Mouse (Mus musculus) CH12.LX (cell line): ENCODE results near the gene Clic4. TPM values are rescaled to one million over a fixed set of nuclear protein-coding genes. Genes with fewer than 3 reads are reported as not detected.

Source experiments
- DNase-seq: peaks from one replicate; pipeline ENCODE4 v3.0.0-alpha.2; 2013; ENCODE audit errors: extremely low read depth
- H3K27ac ChIP-seq: 2 replicates; pipeline ENCODE4 v1.5.1; 2012; ENCODE audit warnings: low read depth, mild to moderate bottlenecking, control low read depth, moderate library complexity; ENCODE audit not compliant: insufficient read depth
- H3K27me3 ChIP-seq: replicated peaks from 2 replicates; pipeline ENCODE3; 2012; ENCODE audit warnings: inconsistent platforms
- H3K36me3 ChIP-seq, 2 experiments: replicated peaks in 1 of 2; 2 replicates each; pipeline versions ENCODE3 to v1.6.1; 2012; ENCODE audit warnings: inconsistent platforms in 1 of 2, low read length in 1 of 2, mild to moderate bottlenecking in 1 of 2, mixed read lengths in 1 of 2, moderate library complexity in 1 of 2; ENCODE audit not compliant: control insufficient read depth in 1 of 2, insufficient read depth in 1 of 2
- H3K4me1 ChIP-seq, 2 experiments: 2 replicates each; pipeline ENCODE4 v1.6.1; 2012; ENCODE audit warnings: inconsistent platforms in 1 of 2, moderate library complexity in 1 of 2; ENCODE audit not compliant: insufficient read depth in 2 of 2, control insufficient read depth in 1 of 2
- H3K4me2 ChIP-seq: 2 replicates; pipeline ENCODE4 v1.6.1; 2012; ENCODE audit warnings: low read depth, mild to moderate bottlenecking, control low read depth; ENCODE audit not compliant: poor library complexity, insufficient read depth, severe bottlenecking
- H3K4me3 ChIP-seq, 3 experiments: fragments of 150-350 bp in 1 of 3; sonication (generic) in 1 of 3; replicated peaks in 1 of 3; 2 replicates each; pipeline versions ENCODE3 to v1.5.1; 2011 to 2012; ENCODE audit warnings: low read depth in 2 of 3, low read length in 2 of 3, mild to moderate bottlenecking in 2 of 3, moderate library complexity in 2 of 3, control low read depth in 1 of 3, improper control_type of control experiment in 1 of 3, inconsistent platforms in 1 of 3, mixed read lengths in 1 of 3; ENCODE audit not compliant: poor library complexity in 1 of 3
- H3K79me2 ChIP-seq: replicated peaks from 2 replicates; pipeline ENCODE4 v1.6.1; 2012; ENCODE audit warnings: mild to moderate bottlenecking, moderate library complexity; ENCODE audit not compliant: control insufficient read depth, poor library complexity, insufficient read depth, severe bottlenecking; ENCODE audit errors: extremely low read depth
- H3K9ac ChIP-seq: 2 replicates; pipeline ENCODE4 v1.6.1; 2012; ENCODE audit warnings: low read depth, mild to moderate bottlenecking, control low read depth, moderate library complexity; ENCODE audit not compliant: insufficient read depth
- H3K9me3 ChIP-seq: replicated peaks from 2 replicates; pipeline ENCODE3; 2012; ENCODE audit warnings: low read length, inconsistent platforms, mixed read lengths
- BHLHE40 ChIP-seq: IDR thresholded peaks from 2 replicates; pipeline ENCODE4 v1.6.1; 2011; ENCODE audit warnings: mild to moderate bottlenecking, low read depth, low read length, improper control_type of control experiment
- CHD1 ChIP-seq: IDR thresholded peaks from 2 replicates; pipeline ENCODE4 v1.6.1; 2012; ENCODE audit warnings: low read depth, low read length, improper control_type of control experiment, inconsistent platforms
- CHD2 ChIP-seq: IDR thresholded peaks from 2 replicates; pipeline ENCODE4 v1.6.1; 2011; ENCODE audit warnings: low read length, improper control_type of control experiment
- CTCF ChIP-seq, 2 experiments: IDR thresholded peaks in 1 of 2; conservative IDR thresholded peaks in 1 of 2; 2 replicates each; pipeline ENCODE4 v1.5.1; 2011 to 2012; ENCODE audit warnings: low read depth in 2 of 2, low read length in 2 of 2, improper control_type of control experiment in 1 of 2, inconsistent platforms in 1 of 2, mild to moderate bottlenecking in 1 of 2, moderate library complexity in 1 of 2
- E2F4 ChIP-seq: IDR thresholded peaks from 2 replicates; pipeline ENCODE4 v1.6.1; 2011; ENCODE audit warnings: low read depth, low read length, improper control_type of control experiment; ENCODE audit not compliant: insufficient replicate concordance
- ELF1 ChIP-seq: IDR thresholded peaks from 2 replicates; pipeline ENCODE4 v1.6.1; 2014; ENCODE audit warnings: low read depth, mild to moderate bottlenecking, inconsistent platforms, low read length, improper control_type of control experiment
- EP300 ChIP-seq: IDR thresholded peaks from 2 replicates; pipeline ENCODE4 v1.6.1; 2011; ENCODE audit warnings: low read length, improper control_type of control experiment
- ETS1 ChIP-seq: conservative IDR thresholded peaks from 2 replicates; pipeline ENCODE4 v1.6.1; 2012; ENCODE audit warnings: low read depth, mild to moderate bottlenecking, inconsistent platforms, low read length, improper control_type of control experiment, moderate library complexity
- GABPA ChIP-seq: IDR thresholded peaks from 2 replicates; pipeline ENCODE4 v1.6.1; 2012; ENCODE audit warnings: low read depth, low read length, improper control_type of control experiment, inconsistent platforms; ENCODE audit not compliant: insufficient replicate concordance
- HCFC1 ChIP-seq: IDR thresholded peaks from 2 replicates; pipeline ENCODE4 v1.6.1; 2012; ENCODE audit warnings: low read depth, mild to moderate bottlenecking, inconsistent platforms, low read length, improper control_type of control experiment
- JUND ChIP-seq: conservative IDR thresholded peaks from 2 replicates; pipeline ENCODE4 v1.6.1; 2011; ENCODE audit warnings: low read depth, low read length, improper control_type of control experiment
- KAT2A ChIP-seq: IDR thresholded peaks from 2 replicates; pipeline ENCODE4 v1.6.1; 2012; ENCODE audit warnings: low read length, improper control_type of control experiment, inconsistent platforms; ENCODE audit not compliant: insufficient replicate concordance
- MAX ChIP-seq: IDR thresholded peaks from 2 replicates; pipeline ENCODE4 v1.6.1; 2011; ENCODE audit warnings: low read length, improper control_type of control experiment
- MAZ ChIP-seq: IDR thresholded peaks from 2 replicates; pipeline ENCODE4 v1.6.1; 2012; ENCODE audit warnings: low read depth, mild to moderate bottlenecking, inconsistent platforms, low read length, improper control_type of control experiment, moderate library complexity
- MEF2A ChIP-seq: IDR thresholded peaks from 2 replicates; pipeline ENCODE4 v1.6.1; 2014; ENCODE audit warnings: low read depth, mild to moderate bottlenecking, inconsistent platforms, low read length, improper control_type of control experiment, borderline replicate concordance
- NELFE ChIP-seq: IDR thresholded peaks from 2 replicates; pipeline ENCODE4 v1.6.1; 2011; ENCODE audit warnings: low read depth, low read length, improper control_type of control experiment
- NRF1 ChIP-seq: IDR thresholded peaks from 2 replicates; pipeline ENCODE4 v1.6.1; 2014; ENCODE audit warnings: low read depth, mild to moderate bottlenecking, inconsistent platforms, low read length, improper control_type of control experiment, moderate library complexity
- POLR2A ChIP-seq: IDR thresholded peaks from 2 replicates; pipeline ENCODE4 v1.6.1; 2011; ENCODE audit warnings: low read depth, mild to moderate bottlenecking, improper control_type of control experiment, low read length
- POLR2AphosphoS2 ChIP-seq: IDR thresholded peaks from 2 replicates; pipeline ENCODE4 v1.6.1; 2011; ENCODE audit warnings: low read depth, low read length, improper control_type of control experiment
- RAD21 ChIP-seq: IDR thresholded peaks from 2 replicates; pipeline ENCODE4 v1.6.1; 2011; ENCODE audit warnings: low read depth, mild to moderate bottlenecking, low read length, improper control_type of control experiment, moderate library complexity
- SIN3A ChIP-seq: IDR thresholded peaks from 2 replicates; pipeline ENCODE4 v1.6.1; 2012; ENCODE audit warnings: low read length, improper control_type of control experiment, inconsistent platforms
- SMC3 ChIP-seq: IDR thresholded peaks from 2 replicates; pipeline ENCODE4 v1.6.1; 2011; ENCODE audit warnings: low read depth, low read length, improper control_type of control experiment
- TBP ChIP-seq: conservative IDR thresholded peaks from 2 replicates; pipeline ENCODE4 v1.6.1; 2011; ENCODE audit warnings: low read depth, low read length, improper control_type of control experiment
- USF2 ChIP-seq: conservative IDR thresholded peaks from 2 replicates; pipeline ENCODE4 v1.6.1; 2011; ENCODE audit warnings: low read depth, low read length, improper control_type of control experiment
- ZKSCAN1 ChIP-seq: IDR thresholded peaks from 2 replicates; pipeline ENCODE4 v1.6.1; 2012; ENCODE audit warnings: low read depth, inconsistent platforms, low read length, improper control_type of control experiment, borderline replicate concordance
- ZMIZ1 ChIP-seq: IDR thresholded peaks from 2 replicates; pipeline ENCODE4 v1.6.1; 2012; ENCODE audit warnings: low read depth, mild to moderate bottlenecking, inconsistent platforms, low read length, improper control_type of control experiment
- dilution Hi-C: fragments of 300-500 bp; cut with MboI; formaldehyde crosslinking; loops from 2 replicates; pipeline ENCODE4 v1.14.3; 2020; ENCODE audit warnings: low sequenced_read_pairs; ENCODE audit not compliant: extremely low pct_unique_long_range_greater_than_20kb, extremely low pct_ligation_motif_present
- in situ Hi-C: fragments of 300-500 bp; cut with MboI; formaldehyde crosslinking; loops from 3 replicates; pipeline ENCODE4 v1.14.3; 2019; ENCODE audit warnings: low sequenced_read_pairs, low pct_ligation_motif_present, low pct_unique_long_range_greater_than_20kb, mixed read lengths
- polyA plus RNA-seq: library from polyadenylated mRNA; unstranded; fragments of >175 nt; gene quantifications from 2 replicates; pipeline ENCODE4 v1.2.1, GENCODE M21; 2012; ENCODE audit warnings: low read depth; ENCODE audit not compliant: insufficient read length
- total RNA-seq, 2 experiments: library from RNA; depleted of rRNA; stranded (reverse); fragments of 300-350 nt in 1 of 2; fragments of >200 nt in 1 of 2; gene quantifications; 2 replicates each; pipeline ENCODE4 v1.2.3; 2012 to 2014

The Clic4 gene
- total and polyA plus RNA-seq, 3 experiments, result 154 to 214 (median 199) TPM

GRCm38 (mm10) chr4:135317539-135317938, 44.9 kb upstream of the Clic4 start:
- Histone ChIP-seq H3K79me2 (no peaks in the 10 kb centered on the region), H3K9ac (no peak overlapping the region), H3K4me1 (peaks cover 9 to 23% of the 10 kb centered on the region in 2 experiments), H3K36me3 (peaks cover 61 to 75% of the 10 kb centered on the region in 2 experiments), H3K9me3 (peaks cover 16% of the 10 kb centered on the region), H3K4me3 (no peak overlapping the region), H3K4me2 (no peak overlapping the region), H3K27ac (no peak overlapping the region), H3K27me3 (no peaks in the 10 kb centered on the region)
- in situ Hi-C loops, result loop anchor here (10.0 kb wide), 1 partner anchor 243 kb away; no protein-coding TSS in a partner anchor
- dilution Hi-C loops, result no loop called here
- no peak for DNase-seq
- TF ChIP-seq ZMIZ1, result no peak
- no peak for TF ChIP-seq JUND
- no peak for TF ChIP-seq MEF2A
- TF ChIP-seq CHD2, result no peak
- TF ChIP-seq KAT2A, result no peak
- no peak for TF ChIP-seq POLR2A
- TF ChIP-seq ELF1, result no peak
- TF ChIP-seq CHD1, result no peak
- TF ChIP-seq BHLHE40, result no peak
- TF ChIP-seq ETS1, result no peak
- TF ChIP-seq USF2, result no peak
- no peak for TF ChIP-seq POLR2AphosphoS2
- TF ChIP-seq TBP, result no peak
- no peak for TF ChIP-seq HCFC1
- no peak for TF ChIP-seq ZKSCAN1
- no peak for TF ChIP-seq GABPA
- TF ChIP-seq SMC3, result no peak

- TF ChIP-seq NELFE (no peak), TBP (no peak), RAD21 (no peak), CTCF (conservative IDR thresholded peaks at IDR 0.05 in 1 of 2, IDR thresholded peaks at IDR 0.05 in 1 of 2; ENCODE audit: low read depth in 2 of 2, low read length in 2 of 2) (no peak), NRF1 (no peak), SIN3A (no peak), MAZ (no peak), ELF1 (no peak), EP300 (no peak), E2F4 (no peak), KAT2A (no peak), MAX (no peak), ETS1 (no peak), POLR2A (no peak)
- dilution Hi-C loops, result no loop called here
- DNase-seq, result no peak
- Histone ChIP-seq H3K4me2 (no peak overlapping the region), H3K4me1 (peaks cover 16 to 33% of the 10 kb centered on the region in 2 experiments), H3K4me3 (peak overlapping the region in 1 of 3 experiments; percentile 13), H3K9me3 (peaks cover 16% of the 10 kb centered on the region), H3K27ac (no peak overlapping the region), H3K79me2 (no peaks in the 10 kb centered on the region), H3K9ac (no peak overlapping the region), H3K36me3 (peaks cover 45 to 58% of the 10 kb centered on the region in 2 experiments), H3K27me3 (no peaks in the 10 kb centered on the region)
- in situ Hi-C loops, result loop anchor here (10.0 kb wide), 1 partner anchor 240 kb away; no protein-coding TSS in a partner anchor
Measured at GRCm38 (mm10) chr4:135315287-135315686, 42.7 kb upstream of the Clic4 start.
